Mouse (Mus musculus) lung, adult 2 months (tissue): ENCODE data around the gene Asah2.

Source experiments
- CTCF ChIP-seq: fragments of 200-500 bp; IDR thresholded peaks from 2 replicates; pipeline ENCODE4 v1.5.1; 2011; ENCODE audit warnings: mild to moderate bottlenecking, low read length, control low read depth; ENCODE audit not compliant: insufficient read depth
- POLR2A ChIP-seq: fragments of 200-500 bp; IDR thresholded peaks from 2 replicates; pipeline ENCODE4 v1.6.1; 2011; ENCODE audit warnings: low read depth, mild to moderate bottlenecking, control low read depth, low read length, borderline replicate concordance; ENCODE audit errors: extremely low read depth

- no peak for TF ChIP-seq CTCF
- TF ChIP-seq POLR2A, result no peak
Measured at GRCm38 (mm10) chr19:31954267-31954666, 153.7 kb downstream of the Asah2 start.
